Mouse (Mus musculus): ENCODE measurements around the gene Dcp1a. TPM values are rescaled to one million over a fixed set of nuclear protein-coding genes. Genes with fewer than 3 reads are reported as not detected.

Gene Dcp1a
- polyA plus RNA-seq, 1 experiment = 54.6 TPM

GRCm38 (mm10) chr14:30504990-30505389 is 25.7 kb downstream of the Dcp1a start:
- no peak overlapping the region for H3K27ac ChIP-seq (ENCODE audit: insufficient read depth, low read length)
- H3K4me1 ChIP-seq (ENCODE audit: control insufficient read depth, insufficient read depth, low read length) = no peaks in the 10 kb centered on the region
- no peaks in the 10 kb centered on the region for H3K9me3 ChIP-seq (replicated peaks; ENCODE audit: control insufficient read depth, insufficient read depth, low read length, poor library complexity, severe bottlenecking)
- no peaks in the 10 kb centered on the region for H3K27me3 ChIP-seq (ENCODE audit: control insufficient read depth, insufficient read depth, low read length, poor library complexity, severe bottlenecking)
- no peak overlapping the region for H3K4me3 ChIP-seq (ENCODE audit: low read depth, low read length)
- peaks cover 18% of the 10 kb centered on the region for H3K36me3 ChIP-seq (ENCODE audit: control insufficient read depth, insufficient read depth, low read length, poor library complexity, severe bottlenecking)
- H3K9ac ChIP-seq (ENCODE audit: low read depth, poor library complexity, severe bottlenecking) = no peak overlapping the region
- TF ChIP-seq EP300 (IDR thresholded peaks at IDR 0.05; ENCODE audit: insufficient read depth, low read depth, low read length) (no peak), POLR2A (IDR thresholded peaks at IDR 0.05; ENCODE audit: insufficient read depth, low read length) (no peak), CTCF (IDR thresholded peaks at IDR 0.05; ENCODE audit: low read depth, low read length) (no peak)

DNA sequence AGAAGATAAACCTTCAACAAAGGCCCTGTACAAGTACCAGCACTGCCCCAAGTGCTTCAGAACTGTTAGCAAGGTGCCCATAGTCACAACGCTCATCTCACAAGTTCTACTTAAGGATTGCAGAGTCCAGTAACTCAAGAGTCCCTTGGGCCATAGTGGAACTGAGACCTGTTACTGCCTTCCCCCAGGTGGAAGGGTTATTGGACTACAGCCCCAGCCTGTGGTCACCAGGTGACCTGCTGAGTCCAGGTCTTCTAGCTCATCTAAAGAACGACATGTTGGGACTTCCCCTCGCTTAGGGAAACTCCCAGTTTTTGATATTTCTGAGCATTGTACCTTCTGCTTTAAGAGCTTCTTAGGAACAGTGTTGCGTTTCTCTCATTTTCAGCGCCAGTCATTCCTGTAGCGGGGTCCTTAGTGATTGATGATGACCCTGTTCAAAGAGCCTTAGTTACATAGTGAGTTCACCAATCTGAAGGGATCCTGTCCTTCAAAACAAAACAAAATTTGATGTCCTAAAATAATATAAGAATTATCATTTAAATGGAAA is 31.0 kb downstream of the Dcp1a start:
- Histone ChIP-seq H3K9ac (ENCODE audit: low read depth, poor library complexity, severe bottlenecking) (no peak overlapping the region), H3K9me3 (replicated peaks; ENCODE audit: control insufficient read depth, insufficient read depth, low read length, poor library complexity, severe bottlenecking) (no peaks in the 10 kb centered on the region), H3K4me1 (ENCODE audit: control insufficient read depth, insufficient read depth, low read length) (no peaks in the 10 kb centered on the region), H3K27me3 (ENCODE audit: control insufficient read depth, insufficient read depth, low read length, poor library complexity, severe bottlenecking) (no peaks in the 10 kb centered on the region), H3K36me3 (ENCODE audit: control insufficient read depth, insufficient read depth, low read length, poor library complexity, severe bottlenecking) (peaks cover 20% of the 10 kb centered on the region), H3K4me3 (ENCODE audit: low read depth, low read length) (no peak overlapping the region), H3K27ac (ENCODE audit: insufficient read depth, low read length) (no peak overlapping the region)
- no peak for TF ChIP-seq EP300 (IDR thresholded peaks at IDR 0.05; ENCODE audit: insufficient read depth, low read depth, low read length)
- no peak for TF ChIP-seq POLR2A (IDR thresholded peaks at IDR 0.05; ENCODE audit: insufficient read depth, low read length)
- TF ChIP-seq CTCF (IDR thresholded peaks at IDR 0.05; ENCODE audit: low read depth, low read length) = no peak

DNA sequence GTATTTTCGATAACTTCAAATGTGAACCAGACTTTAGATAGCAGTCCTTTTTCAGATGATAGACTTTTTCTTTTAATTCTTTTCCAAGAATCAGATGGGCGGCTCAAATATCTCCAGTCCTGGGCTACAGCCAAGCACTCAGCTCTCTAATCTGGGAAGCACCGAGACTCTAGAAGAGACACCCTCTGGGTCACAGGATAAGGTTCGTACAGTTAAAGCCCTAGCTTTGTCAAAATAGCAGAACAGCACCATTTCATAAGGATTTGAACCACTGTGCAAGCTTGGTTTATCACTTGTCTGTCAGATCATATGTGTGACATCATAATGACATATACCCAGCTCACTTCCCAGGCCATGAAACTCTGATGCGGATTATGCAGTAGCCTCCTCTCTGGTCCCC is 33.6 kb downstream of the Dcp1a start:
- Histone ChIP-seq H3K4me1 (ENCODE audit: control insufficient read depth, insufficient read depth, low read length) (no peaks in the 10 kb centered on the region), H3K9ac (ENCODE audit: low read depth, poor library complexity, severe bottlenecking) (no peak overlapping the region), H3K4me3 (ENCODE audit: low read depth, low read length) (no peak overlapping the region), H3K27me3 (ENCODE audit: control insufficient read depth, insufficient read depth, low read length, poor library complexity, severe bottlenecking) (no peaks in the 10 kb centered on the region), H3K36me3 (ENCODE audit: control insufficient read depth, insufficient read depth, low read length, poor library complexity, severe bottlenecking) (peaks cover 16% of the 10 kb centered on the region), H3K27ac (ENCODE audit: insufficient read depth, low read length) (no peak overlapping the region), H3K9me3 (replicated peaks; ENCODE audit: control insufficient read depth, insufficient read depth, low read length, poor library complexity, severe bottlenecking) (no peaks in the 10 kb centered on the region)
- no peak for TF ChIP-seq CTCF (IDR thresholded peaks at IDR 0.05; ENCODE audit: low read depth, low read length)
- TF ChIP-seq POLR2A (IDR thresholded peaks at IDR 0.05; ENCODE audit: insufficient read depth, low read length) = no peak
- TF ChIP-seq EP300 (IDR thresholded peaks at IDR 0.05; ENCODE audit: insufficient read depth, low read depth, low read length) = no peak

GRCm38 (mm10) chr14:30515931-30516723 is 36.8 kb downstream of the Dcp1a start:
- H3K4me3 ChIP-seq (ENCODE audit: low read depth, low read length) = no peak overlapping the region
- H3K36me3 ChIP-seq (ENCODE audit: control insufficient read depth, insufficient read depth, low read length, poor library complexity, severe bottlenecking) = peaks cover 13% of the 10 kb centered on the region
- no peak overlapping the region for H3K9ac ChIP-seq (ENCODE audit: low read depth, poor library complexity, severe bottlenecking)
- no peaks in the 10 kb centered on the region for H3K9me3 ChIP-seq (replicated peaks; ENCODE audit: control insufficient read depth, insufficient read depth, low read length, poor library complexity, severe bottlenecking)
- H3K27me3 ChIP-seq (ENCODE audit: control insufficient read depth, insufficient read depth, low read length, poor library complexity, severe bottlenecking) = no peaks in the 10 kb centered on the region
- TF ChIP-seq POLR2A (IDR thresholded peaks at IDR 0.05; ENCODE audit: insufficient read depth, low read length) (no peak), CTCF (IDR thresholded peaks at IDR 0.05; ENCODE audit: low read depth, low read length) (peak; percentile 12)
- H3K4me1 ChIP-seq (ENCODE audit: control insufficient read depth, insufficient read depth, low read length) = no peaks in the 10 kb centered on the region
- no peak overlapping the region for H3K27ac ChIP-seq (ENCODE audit: insufficient read depth, low read length)

DNA sequence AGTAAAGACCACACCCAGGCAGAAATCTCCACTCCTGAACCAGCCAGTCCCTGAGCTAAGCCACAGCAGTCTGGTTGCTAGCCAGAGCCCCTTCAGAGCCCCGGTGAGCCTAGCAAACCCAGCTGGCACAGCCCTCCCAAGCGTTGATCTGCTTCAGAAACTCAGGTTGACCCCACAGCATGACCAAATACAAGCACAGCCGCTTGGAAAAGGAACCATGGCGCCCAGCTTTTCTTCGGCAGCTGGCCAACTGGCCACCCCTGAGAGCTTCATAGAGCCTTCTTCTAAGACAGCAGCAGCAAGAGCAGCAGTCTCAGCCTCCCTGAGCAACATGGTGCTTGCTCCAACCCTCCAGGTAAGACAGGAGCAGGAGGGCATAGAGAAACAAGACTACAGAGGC is 40.0 kb downstream of the Dcp1a start:
- H3K27me3 ChIP-seq (ENCODE audit: control insufficient read depth, insufficient read depth, low read length, poor library complexity, severe bottlenecking) = no peaks in the 10 kb centered on the region
- H3K9ac ChIP-seq (ENCODE audit: low read depth, poor library complexity, severe bottlenecking) = no peak overlapping the region
- H3K4me1 ChIP-seq (ENCODE audit: control insufficient read depth, insufficient read depth, low read length) = no peaks in the 10 kb centered on the region
- H3K36me3 ChIP-seq (ENCODE audit: control insufficient read depth, insufficient read depth, low read length, poor library complexity, severe bottlenecking) = peaks cover 27% of the 10 kb centered on the region
- H3K27ac ChIP-seq (ENCODE audit: insufficient read depth, low read length) = no peak overlapping the region
- no peak overlapping the region for H3K4me3 ChIP-seq (ENCODE audit: low read depth, low read length)
- H3K9me3 ChIP-seq (replicated peaks; ENCODE audit: control insufficient read depth, insufficient read depth, low read length, poor library complexity, severe bottlenecking) = no peaks in the 10 kb centered on the region
- TF ChIP-seq POLR2A (IDR thresholded peaks at IDR 0.05; ENCODE audit: insufficient read depth, low read length) = no peak
- no peak for TF ChIP-seq CTCF (IDR thresholded peaks at IDR 0.05; ENCODE audit: low read depth, low read length)
- TF ChIP-seq EP300 (IDR thresholded peaks at IDR 0.05; ENCODE audit: insufficient read depth, low read depth, low read length) = no peak

DNA sequence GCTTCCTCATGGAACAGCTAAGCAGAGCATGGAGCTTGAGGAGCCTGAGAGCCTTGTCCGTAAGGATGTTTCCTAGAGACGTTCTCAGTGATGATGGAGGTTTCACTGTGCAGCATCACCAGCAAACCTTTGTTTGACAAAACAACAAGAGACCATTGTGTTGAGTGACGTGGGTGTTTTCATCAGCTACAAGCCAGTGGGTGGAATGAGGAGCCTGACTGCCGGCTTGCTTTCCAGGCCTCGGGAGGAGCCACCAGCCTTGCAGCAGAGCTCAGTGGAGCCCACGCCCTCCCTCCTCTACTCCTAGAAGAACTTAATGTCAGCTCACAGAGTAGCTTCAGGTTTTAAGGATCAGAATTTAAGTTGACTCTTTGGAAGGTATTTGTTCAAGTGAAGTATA is 44.0 kb downstream of the Dcp1a start:
- no peaks in the 10 kb centered on the region for H3K4me1 ChIP-seq (ENCODE audit: control insufficient read depth, insufficient read depth, low read length)
- no peak overlapping the region for H3K27ac ChIP-seq (ENCODE audit: insufficient read depth, low read length)
- H3K9ac ChIP-seq (ENCODE audit: low read depth, poor library complexity, severe bottlenecking) = no peak overlapping the region
- H3K9me3 ChIP-seq (replicated peaks; ENCODE audit: control insufficient read depth, insufficient read depth, low read length, poor library complexity, severe bottlenecking) = no peaks in the 10 kb centered on the region
- H3K27me3 ChIP-seq (ENCODE audit: control insufficient read depth, insufficient read depth, low read length, poor library complexity, severe bottlenecking) = no peaks in the 10 kb centered on the region
- no peak for TF ChIP-seq POLR2A (IDR thresholded peaks at IDR 0.05; ENCODE audit: insufficient read depth, low read length)
- no peak for TF ChIP-seq EP300 (IDR thresholded peaks at IDR 0.05; ENCODE audit: insufficient read depth, low read depth, low read length)
- no peak overlapping the region for H3K4me3 ChIP-seq (ENCODE audit: low read depth, low read length)
- H3K36me3 ChIP-seq (ENCODE audit: control insufficient read depth, insufficient read depth, low read length, poor library complexity, severe bottlenecking) = peaks cover 29% of the 10 kb centered on the region
